ENCODE assay signal across 12 mouse cellular contexts in genomic region chr10:120900096-120900495, GRCm38 (mm10). TPM values are rescaled to one million over a fixed set of nuclear protein-coding genes. Genes with fewer than 3 reads are reported as not detected.
A peak's percentile ranks its signal among the peaks of the same experiment; 100 is the strongest.
DNase-seq lines count a peak whose midpoint lies in the region; ATAC-seq and TF ChIP-seq lines count a peak whose summit lies in the region.
"Had no signal": no experiment of that assay in that cellular context is flagged by ENCODE, and none has a peak within 500 bp of the region (broad histone marks: within the 10 kb centered on the region; RNA-seq: fewer than 3 reads in every experiment).

No protein-coding gene starts in this region.

- H3K4me1 ChIP-seq in embryonic facial prominence, embryonic 12.5 days, result peaks cover 21% of the 10 kb centered on the region
- peaks cover 33% of the 10 kb centered on the region for H3K4me1 ChIP-seq in embryonic facial prominence, embryonic 10.5 days
- H3K4me1 ChIP-seq in hindbrain, postnatal 0 days (ENCODE audit: insufficient read depth, low read length), result 0 out of 2 replicates have a peak, but pooled peaks cover 2% of the 10 kb centered on the region
- peaks cover 24% of the 10 kb centered on the region for H3K4me1 ChIP-seq in hindbrain, embryonic 13.5 days (replicated peaks)
- peaks cover 29% of the 10 kb centered on the region for H3K4me1 ChIP-seq in heart, embryonic 16.5 days (ENCODE audit: control insufficient read depth, insufficient read depth, low read length)
- H3K4me1 ChIP-seq in midbrain, embryonic 15.5 days, result peaks cover 9% of the 10 kb centered on the region

- DNase-seq in embryonic facial prominence, embryonic 10.5 days (ENCODE audit: low spot score), result no peak
- peak; percentile 28 for DNase-seq in hindbrain, postnatal 0 days (ENCODE audit: low spot score)
- peak; percentile 28 for DNase-seq in lung, postnatal 14 days
- no peak for DNase-seq in Muller cell, postnatal 12 days (ENCODE audit: inconsistent ontology term)

- no peaks in the 10 kb centered on the region for H3K27me3 ChIP-seq in embryonic facial prominence, embryonic 12.5 days
- peaks cover 58% of the 10 kb centered on the region for H3K27me3 ChIP-seq in embryonic facial prominence, embryonic 10.5 days (replicated peaks; ENCODE audit: low read depth, poor library complexity, severe bottlenecking)
- H3K27me3 ChIP-seq in hindbrain, postnatal 0 days (ENCODE audit: insufficient read depth, low read length), result no peaks in the 10 kb centered on the region
- H3K27me3 ChIP-seq in hindbrain, embryonic 13.5 days, result peaks cover 32% of the 10 kb centered on the region
- no peaks in the 10 kb centered on the region for H3K27me3 ChIP-seq in heart, embryonic 16.5 days (ENCODE audit: control insufficient read depth, insufficient read depth, low read length)
- H3K27me3 ChIP-seq in midbrain, embryonic 15.5 days (replicated peaks), result peaks cover 15% of the 10 kb centered on the region

- no peak for ATAC-seq in embryonic facial prominence, embryonic 12.5 days (ENCODE audit: insufficient number of reproducible peaks, insufficient read depth, low FRiP score, low TSS enrichment)
- no peak for ATAC-seq in hindbrain, postnatal 0 days
- no peak for ATAC-seq in hindbrain, embryonic 13.5 days (ENCODE audit: low FRiP score)
- ATAC-seq in heart, embryonic 16.5 days (replicated peaks; ENCODE audit: extremely low read depth, insufficient read depth, low FRiP score), result no peak
- ATAC-seq in midbrain, embryonic 15.5 days (replicated peaks), result no peak
- ATAC-seq: activated CD4-positive, CD25-positive, alpha-beta regulatory T cell, adult 4 months had no signal

- WGBS in embryonic facial prominence, embryonic 12.5 days, result 59% methylated on average over 13 of the region's 13 CpGs
- WGBS in embryonic facial prominence, embryonic 10.5 days, result 68% methylated on average over 13 of the region's 13 CpGs
- 51% methylated on average over 13 of the region's 13 CpGs for WGBS in hindbrain, postnatal 0 days
- WGBS in hindbrain, embryonic 13.5 days, result 58% methylated on average over 13 of the region's 13 CpGs
- WGBS in heart, embryonic 16.5 days, result 52% methylated on average over 13 of the region's 13 CpGs
- 64% methylated on average over 13 of the region's 13 CpGs for WGBS in midbrain, embryonic 15.5 days

- no peaks in the 10 kb centered on the region for H3K36me3 ChIP-seq in embryonic facial prominence, embryonic 12.5 days
- no peaks in the 10 kb centered on the region for H3K36me3 ChIP-seq in embryonic facial prominence, embryonic 10.5 days (replicated peaks)
- H3K36me3 ChIP-seq in hindbrain, postnatal 0 days (ENCODE audit: insufficient read depth, low read length), result no peaks in the 10 kb centered on the region
- no peaks in the 10 kb centered on the region for H3K36me3 ChIP-seq in hindbrain, embryonic 13.5 days
- no peaks in the 10 kb centered on the region for H3K36me3 ChIP-seq in heart, embryonic 16.5 days (ENCODE audit: control insufficient read depth, insufficient read depth)
- no peaks in the 10 kb centered on the region for H3K36me3 ChIP-seq in midbrain, embryonic 15.5 days (replicated peaks)
- H3K36me3 ChIP-seq: hindbrain, embryonic 12.5 days; neural tube, embryonic 13.5 days had no signal

- H3K9me3 ChIP-seq in embryonic facial prominence, embryonic 12.5 days, result no peaks in the 10 kb centered on the region
- H3K9me3 ChIP-seq in embryonic facial prominence, embryonic 10.5 days, result no peaks in the 10 kb centered on the region
- no peaks in the 10 kb centered on the region for H3K9me3 ChIP-seq in hindbrain, postnatal 0 days (ENCODE audit: low read length)
- H3K9me3 ChIP-seq in hindbrain, embryonic 13.5 days, result no peaks in the 10 kb centered on the region
- no peaks in the 10 kb centered on the region for H3K9me3 ChIP-seq in heart, embryonic 16.5 days (replicated peaks; ENCODE audit: control insufficient read depth, low read length)
- H3K9me3 ChIP-seq in midbrain, embryonic 15.5 days, result no peaks in the 10 kb centered on the region
- H3K9me3 ChIP-seq: hindbrain, embryonic 12.5 days; neural tube, embryonic 13.5 days had no signal

- TF ChIP-seq CTCF in hindbrain, postnatal 0 days (IDR thresholded peaks at IDR 0.05; ENCODE audit: low read depth), result no peak

- no peak overlapping the region for H3K9ac ChIP-seq in embryonic facial prominence, embryonic 12.5 days
- no peak overlapping the region for H3K9ac ChIP-seq in hindbrain, postnatal 0 days (replicated peaks; ENCODE audit: low read length)
- no peak overlapping the region for H3K9ac ChIP-seq in hindbrain, embryonic 13.5 days
- peak overlapping the region; percentile 99 for H3K9ac ChIP-seq in heart, embryonic 16.5 days (ENCODE audit: low read length)
- H3K9ac ChIP-seq in midbrain, embryonic 15.5 days, result no peak overlapping the region
- H3K9ac ChIP-seq: hindbrain, embryonic 12.5 days; neural tube, embryonic 13.5 days had no signal

- 0 out of 2 replicates have a peak overlapping the region, but pooled peaks have one; percentile 1 for H3K27ac ChIP-seq in embryonic facial prominence, embryonic 12.5 days
- H3K27ac ChIP-seq in embryonic facial prominence, embryonic 10.5 days (replicated peaks), result no peak overlapping the region
- no peak overlapping the region for H3K27ac ChIP-seq in hindbrain, postnatal 0 days
- no peak overlapping the region for H3K27ac ChIP-seq in hindbrain, embryonic 13.5 days
- H3K27ac ChIP-seq in heart, embryonic 16.5 days (ENCODE audit: low read length), result peak overlapping the region; percentile 77
- no peak overlapping the region for H3K27ac ChIP-seq in midbrain, embryonic 15.5 days
- H3K27ac ChIP-seq: hindbrain, embryonic 12.5 days; neural tube, embryonic 13.5 days had no signal

- H3K4me2 ChIP-seq in embryonic facial prominence, embryonic 12.5 days (replicated peaks), result no peak overlapping the region; the same call in 1 of the 2 replicates
- no peak overlapping the region for H3K4me2 ChIP-seq in hindbrain, postnatal 0 days (ENCODE audit: low read depth, low read length)
- no peak overlapping the region for H3K4me2 ChIP-seq in hindbrain, embryonic 13.5 days
- H3K4me2 ChIP-seq in heart, embryonic 16.5 days (ENCODE audit: low read depth, low read length), result peak overlapping the region; percentile 64
- no peak overlapping the region for H3K4me2 ChIP-seq in midbrain, embryonic 15.5 days
- H3K4me2 ChIP-seq: midbrain, embryonic 11.5 days had no signal

- H3K4me3 ChIP-seq in embryonic facial prominence, embryonic 12.5 days, result no peak overlapping the region
- H3K4me3 ChIP-seq in embryonic facial prominence, embryonic 10.5 days, result no peak overlapping the region
- no peak overlapping the region for H3K4me3 ChIP-seq in hindbrain, postnatal 0 days (ENCODE audit: low read length)
- no peak overlapping the region for H3K4me3 ChIP-seq in hindbrain, embryonic 13.5 days
- peak overlapping the region; percentile 91 for H3K4me3 ChIP-seq in heart, embryonic 16.5 days (ENCODE audit: low read length)
- no peak overlapping the region for H3K4me3 ChIP-seq in midbrain, embryonic 15.5 days
- H3K4me3 ChIP-seq: neural tube, embryonic 13.5 days had no signal

RNA-seq across cellular contexts. Expression of gene Msrb3, which starts 1.2 kb away (rescaled TPM):
- 9.2 and 10.3 TPM in 2 replicates for polyA plus RNA-seq in embryonic facial prominence, embryonic 12.5 days (2016; fragmentation: Nextera tagmentation; extraction: Ambion mirVana)
- polyA plus RNA-seq in embryonic facial prominence, embryonic 10.5 days (2016; fragmentation: Nextera tagmentation; extraction: Ambion mirVana), result 3.4 and 3.6 TPM in 2 replicates
- 5.6 and 5.7 TPM in 2 replicates for total RNA-seq in hindbrain, postnatal 0 days (2014; rRNA removed)
- 1.2 and 1.6 TPM in 2 replicates for polyA plus RNA-seq in hindbrain, postnatal 0 days (2015; fragmentation: Nextera tagmentation; extraction: Ambion mirVana)
- 2.3 and 2.6 TPM in 2 replicates for polyA plus RNA-seq in hindbrain, embryonic 13.5 days (2015; fragmentation: Nextera tagmentation; extraction: Ambion mirVana)
- 38.3 and 39.8 TPM in 2 replicates for polyA plus RNA-seq in heart, embryonic 16.5 days (2015; fragmentation: Nextera tagmentation; extraction: Ambion mirVana)
- 0.84 and 1.4 TPM in 2 replicates for polyA plus RNA-seq in midbrain, embryonic 15.5 days (2015; fragmentation: Nextera tagmentation; extraction: Ambion mirVana)

Comparison
In these comparisons a context has a peak if more than half of its experiments do, and no peak if none do; other contexts are left out.
1. H3K27ac ChIP-seq: peak in embryonic facial prominence, embryonic 12.5 days (single experiment) and heart, embryonic 16.5 days (single experiment); none in embryonic facial prominence, embryonic 10.5 days (single experiment), hindbrain, postnatal 0 days (single experiment), hindbrain, embryonic 13.5 days (single experiment) and midbrain, embryonic 15.5 days (single experiment).
2. DNase-seq: peak in hindbrain, postnatal 0 days (single experiment) and lung, postnatal 14 days (single experiment); none in embryonic facial prominence, embryonic 10.5 days (single experiment) and Muller cell, postnatal 12 days (single experiment).